Mouse (Mus musculus): ENCODE results near the gene Usp10. TPM values are rescaled to one million over a fixed set of nuclear protein-coding genes. Genes with fewer than 3 reads are reported as not detected.

Gene Usp10
- total and polyA plus RNA-seq, 3 experiments, result 227 to 398 (median 263) TPM

DNA sequence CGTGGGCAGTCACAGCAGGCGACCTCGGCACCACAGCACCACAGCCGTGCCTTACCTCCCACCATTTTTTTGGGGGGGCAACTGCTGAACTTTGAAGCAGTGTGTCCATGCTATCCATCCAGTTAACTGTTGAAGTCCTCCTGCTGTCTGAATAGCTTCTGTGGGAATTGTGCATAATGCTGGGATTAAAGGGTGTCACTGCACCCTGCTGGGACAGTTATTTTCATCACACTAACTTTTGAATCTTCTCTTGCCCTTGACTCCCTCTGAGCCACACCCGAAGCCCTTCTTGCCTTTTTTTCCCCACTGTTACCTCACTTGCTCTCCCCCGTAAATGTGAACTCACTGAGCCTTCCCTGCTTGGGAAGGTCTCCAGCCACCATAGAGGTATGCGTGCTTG, 28.3 kb downstream of the Usp10 start:
- no peak overlapping the region for H3K4me3 ChIP-seq (ENCODE audit: control insufficient read depth in 1 of 2, insufficient read depth in 1 of 2, low read depth in 2 of 2, low read length in 2 of 2)
- H3K4me1 ChIP-seq (ENCODE audit: control insufficient read depth in 1 of 2, insufficient read depth in 2 of 2, low read length in 2 of 2), result no peaks in the 10 kb centered on the region
- H3K9me3 ChIP-seq (replicated peaks; ENCODE audit: insufficient read depth, low read length), result no peaks in the 10 kb centered on the region
- no peak overlapping the region for H3K27ac ChIP-seq (ENCODE audit: control insufficient read depth, low read depth, low read length)
- peaks cover 26% of the 10 kb centered on the region for H3K79me2 ChIP-seq (ENCODE audit: control insufficient read depth, insufficient read depth, low read length, poor library complexity)
- no peaks in the 10 kb centered on the region for H3K27me3 ChIP-seq (ENCODE audit: control insufficient read depth in 1 of 2, insufficient read depth in 2 of 2, low read length in 2 of 2)
- no peak overlapping the region for H3K9ac ChIP-seq (ENCODE audit: control insufficient read depth, low read depth, low read length, poor library complexity, severe bottlenecking)
- peaks cover 0 to 15% of the 10 kb centered on the region in 2 experiments; a peak in 2 of 4 replicates for H3K36me3 ChIP-seq (ENCODE audit: control insufficient read depth in 1 of 2, insufficient read depth in 2 of 2, low read length in 2 of 2)
- TF ChIP-seq RCOR1 (IDR thresholded peaks at IDR 0.05; ENCODE audit: low read depth, low read length), result no peak
- no peak for TF ChIP-seq TCF12 (IDR thresholded peaks at IDR 0.05; ENCODE audit: low read depth, low read length)
- no peak for TF ChIP-seq ZKSCAN1 (IDR thresholded peaks at IDR 0.05; ENCODE audit: low read depth, low read length)
- TF ChIP-seq POLR2AphosphoS2 (IDR thresholded peaks at IDR 0.05; ENCODE audit: low read length), result no peak
- TF ChIP-seq KAT2A (conservative IDR thresholded peaks at IDR 0.05; ENCODE audit: low read depth, low read length), result no peak
- no peak for TF ChIP-seq HCFC1 (IDR thresholded peaks at IDR 0.05; ENCODE audit: low read depth, low read length)
- TF ChIP-seq ELF1 (IDR thresholded peaks at IDR 0.05; ENCODE audit: low read depth, low read length), result no peak
- TF ChIP-seq USF2 (IDR thresholded peaks at IDR 0.05; ENCODE audit: borderline replicate concordance in 1 of 2, insufficient read depth in 1 of 2, low read depth in 1 of 2, low read length in 2 of 2), result no peak
- no peak for DNase-seq (ENCODE audit: low read depth, low spot score)

GRCm38 (mm10) chr8:119939336-119939735, 29.2 kb downstream of the Usp10 start:
- TF ChIP-seq UBTF (IDR thresholded peaks at IDR 0.05; ENCODE audit: borderline replicate concordance, insufficient read depth, low read depth, low read length) (no peak), CHD1 (IDR thresholded peaks at IDR 0.05; ENCODE audit: low read depth, low read length) (no peak), NRF1 (IDR thresholded peaks at IDR 0.05; ENCODE audit: insufficient read depth, low read depth, low read length, poor library complexity, severe bottlenecking) (no peak), CHD2 (IDR thresholded peaks at IDR 0.05; ENCODE audit: low read length) (no peak), EP300 (IDR thresholded peaks at IDR 0.05; ENCODE audit: low read depth in 1 of 2, low read length in 2 of 2) (no peak), RCOR1 (IDR thresholded peaks at IDR 0.05; ENCODE audit: low read depth, low read length) (no peak), SIN3A (IDR thresholded peaks at IDR 0.05; ENCODE audit: low read length) (no peak), POLR2AphosphoS2 (IDR thresholded peaks at IDR 0.05; ENCODE audit: low read length) (no peak), NELFE (IDR thresholded peaks at IDR 0.05; ENCODE audit: low read depth, low read length) (no peak), TBP (IDR thresholded peaks at IDR 0.05; ENCODE audit: low read depth, low read length) (no peak), POLR2AphosphoS5 (IDR thresholded peaks at IDR 0.05; ENCODE audit: borderline replicate concordance, low read depth, low read length) (no peak), TCF12 (IDR thresholded peaks at IDR 0.05; ENCODE audit: low read depth, low read length) (no peak), MXI1 (IDR thresholded peaks at IDR 0.05; ENCODE audit: low read depth, low read length) (no peak), GABPA (IDR thresholded peaks at IDR 0.05; ENCODE audit: low read depth, low read length) (no peak), MAFK (IDR thresholded peaks at IDR 0.05; ENCODE audit: borderline replicate concordance, low read depth, low read length) (no peak), MYB (IDR thresholded peaks at IDR 0.05; ENCODE audit: low read depth, low read length) (no peak), ZKSCAN1 (IDR thresholded peaks at IDR 0.05; ENCODE audit: low read depth, low read length) (no peak), MAX (IDR thresholded peaks at IDR 0.05; ENCODE audit: low read length) (no peak), ZC3H11A (IDR thresholded peaks at IDR 0.05; ENCODE audit: low read depth, low read length) (no peak)
- Histone ChIP-seq H3K36me3 (ENCODE audit: control insufficient read depth in 1 of 2, insufficient read depth in 2 of 2, low read length in 2 of 2) (peaks cover 0 to 15% of the 10 kb centered on the region in 2 experiments; a peak in 2 of 4 replicates), H3K79me2 (ENCODE audit: control insufficient read depth, insufficient read depth, low read length, poor library complexity) (peaks cover 24% of the 10 kb centered on the region), H3K27me3 (ENCODE audit: control insufficient read depth in 1 of 2, insufficient read depth in 2 of 2, low read length in 2 of 2) (no peaks in the 10 kb centered on the region), H3K4me3 (ENCODE audit: control insufficient read depth in 1 of 2, insufficient read depth in 1 of 2, low read depth in 2 of 2, low read length in 2 of 2) (no peak overlapping the region), H3K4me1 (ENCODE audit: control insufficient read depth in 1 of 2, insufficient read depth in 2 of 2, low read length in 2 of 2) (no peaks in the 10 kb centered on the region), H3K27ac (ENCODE audit: control insufficient read depth, low read depth, low read length) (no peak overlapping the region), H3K9me3 (replicated peaks; ENCODE audit: insufficient read depth, low read length) (no peaks in the 10 kb centered on the region), H3K9ac (ENCODE audit: control insufficient read depth, low read depth, low read length, poor library complexity, severe bottlenecking) (no peak overlapping the region)
- no peak for DNase-seq (ENCODE audit: low read depth, low spot score)
